Comparison of ENCODE assay signal across 8 mouse cellular contexts in the genomic region with DNA sequence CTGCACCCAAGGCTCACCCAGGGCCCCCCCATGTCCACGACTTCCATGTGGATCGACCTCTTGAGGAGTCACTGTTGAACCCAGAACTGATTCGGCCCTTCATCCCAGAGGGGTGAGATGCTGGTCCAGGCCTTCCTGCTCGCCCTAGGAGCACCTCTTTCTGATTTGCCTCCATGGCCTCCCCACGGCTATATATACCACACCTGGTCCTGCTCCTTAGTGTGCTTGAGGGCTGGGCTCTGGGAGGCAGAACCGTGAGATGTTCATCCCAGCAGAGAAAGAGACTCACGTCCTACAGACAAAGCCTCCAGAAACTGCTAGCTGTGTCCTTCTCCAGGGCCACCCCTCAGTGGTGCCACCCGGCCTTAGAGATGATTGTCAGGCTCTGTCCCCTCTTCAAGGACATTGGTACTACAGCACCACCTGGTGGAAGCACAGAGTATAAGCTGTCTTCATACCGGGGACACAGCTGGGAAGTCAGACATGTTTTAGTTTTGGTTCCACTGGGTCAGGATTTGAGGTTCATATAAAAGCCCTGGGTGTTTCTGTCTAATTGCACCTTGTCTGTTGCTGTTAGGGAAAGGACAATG. TPM values are rescaled to one million over a fixed set of nuclear protein-coding genes. Genes with fewer than 3 reads are reported as not detected.
A peak's percentile ranks its signal among the peaks of the same experiment; 100 is the strongest.
DNase-seq lines count a peak whose midpoint lies in the region; ATAC-seq lines count a peak whose summit lies in the region.

No protein-coding gene starts in this region.

- peak; percentile 95 for ATAC-seq in granulocyte monocyte progenitor cell, adult 5-6 weeks (replicated peaks; ENCODE audit: poor library complexity, severe bottlenecking)
- ATAC-seq in limb, embryonic 11.5 days (ENCODE audit: insufficient number of reproducible peaks, low FRiP score, low TSS enrichment, low read depth), result peak; percentile 12; the same call in 1 of the 2 replicates
- ATAC-seq in midbrain, embryonic 14.5 days (ENCODE audit: low FRiP score, low TSS enrichment), result peak; percentile 67; the same call in 1 of the 2 replicates

- no peaks in the 10 kb centered on the region for H3K4me1 ChIP-seq in limb, embryonic 11.5 days (ENCODE audit: control insufficient read depth, insufficient read depth, low read length)
- H3K4me1 ChIP-seq in midbrain, embryonic 14.5 days (ENCODE audit: control insufficient read depth, insufficient read depth, low read length), result no peaks in the 10 kb centered on the region

- no peak overlapping the region for H3K4me2 ChIP-seq in limb, embryonic 11.5 days (ENCODE audit: low read depth, severe bottlenecking)
- no peak overlapping the region for H3K4me2 ChIP-seq in midbrain, embryonic 14.5 days (ENCODE audit: low read length)

- H3K9ac ChIP-seq in limb, embryonic 11.5 days (ENCODE audit: low read length), result no peak overlapping the region
- no peak overlapping the region for H3K9ac ChIP-seq in midbrain, embryonic 14.5 days (replicated peaks; ENCODE audit: low read length)

- peak; percentile 33 for DNase-seq in 3134 (ENCODE audit: extremely low read depth, insufficient read length, low spot score)
- peak; percentile 72 to 92 for DNase-seq in adrenal gland, adult (ENCODE audit: inconsistent age in 2 of 2, low spot score in 1 of 2)
- DNase-seq in embryo, embryonic 10.5 days (ENCODE audit: low spot score), result peak; percentile 81
- DNase-seq in kidney, adult 18-20 months, result peak; percentile 71
- DNase-seq in limb, embryonic 11.5 days (ENCODE audit: low spot score), result peak; percentile 73
- peak; percentile 85 for DNase-seq in midbrain, embryonic 14.5 days
- peak; percentile 46 for DNase-seq in spleen, adult 12 weeks (ENCODE audit: low spot score)

- H3K36me3 ChIP-seq in limb, embryonic 11.5 days (ENCODE audit: control insufficient read depth, insufficient read depth, low read length), result no peaks in the 10 kb centered on the region; the same call in 1 of the 2 replicates
- no peaks in the 10 kb centered on the region for H3K36me3 ChIP-seq in midbrain, embryonic 14.5 days (ENCODE audit: control insufficient read depth, insufficient read depth, low read length)

- H3K27me3 ChIP-seq in limb, embryonic 11.5 days (ENCODE audit: control insufficient read depth, insufficient read depth, low read length), result no peaks in the 10 kb centered on the region
- no peaks in the 10 kb centered on the region for H3K27me3 ChIP-seq in midbrain, embryonic 14.5 days (ENCODE audit: control insufficient read depth, insufficient read depth, low read length)

- no peaks in the 10 kb centered on the region for H3K9me3 ChIP-seq in limb, embryonic 11.5 days (ENCODE audit: control insufficient read depth, low read length)
- H3K9me3 ChIP-seq in midbrain, embryonic 14.5 days (ENCODE audit: control insufficient read depth, low read length), result no peaks in the 10 kb centered on the region

- no peak overlapping the region for H3K27ac ChIP-seq in limb, embryonic 11.5 days (replicated peaks; ENCODE audit: low read depth, low read length)
- no peak overlapping the region for H3K27ac ChIP-seq in midbrain, embryonic 14.5 days (replicated peaks; ENCODE audit: low read depth, low read length)

- 53% methylated on average over 9 of the region's 9 CpGs for WGBS in limb, embryonic 11.5 days
- 58% methylated on average over 9 of the region's 9 CpGs for WGBS in midbrain, embryonic 14.5 days

- no peak overlapping the region for H3K4me3 ChIP-seq in limb, embryonic 11.5 days (ENCODE audit: low read depth, low read length)
- no peak overlapping the region for H3K4me3 ChIP-seq in midbrain, embryonic 14.5 days (replicated peaks; ENCODE audit: low read depth, low read length)

RNA-seq across cellular contexts. Expression of a gene that starts 6.8 kb away (rescaled TPM):
- total RNA-seq in granulocyte monocyte progenitor cell, adult 5-6 weeks (2014; fragmentation: Nextera tagmentation), result 1.5 and 4.1 TPM in 2 replicates
- 2.5 and 3.3 TPM in 2 replicates for total RNA-seq in granulocyte monocyte progenitor cell, adult 5-6 weeks (2017)
- 10.8 and 11.2 TPM in 2 replicates for polyA plus RNA-seq in limb, embryonic 11.5 days (2014; fragmentation: Nextera tagmentation; extraction: Ambion mirVana)
- 20.2 and 22.0 TPM in 2 replicates for polyA plus RNA-seq in midbrain, embryonic 14.5 days (2014; fragmentation: Nextera tagmentation; extraction: Ambion mirVana)

RNA-seq across cellular contexts. Expression of a gene that starts 58.6 kb away (rescaled TPM):
- not detected in 2 replicates for total RNA-seq in granulocyte monocyte progenitor cell, adult 5-6 weeks (2014; fragmentation: Nextera tagmentation)
- total RNA-seq in granulocyte monocyte progenitor cell, adult 5-6 weeks (2017), result not detected in 2 replicates
- not detected in 2 replicates for polyA plus RNA-seq in limb, embryonic 11.5 days (2014; fragmentation: Nextera tagmentation; extraction: Ambion mirVana)
- polyA plus RNA-seq in midbrain, embryonic 14.5 days (2014; fragmentation: Nextera tagmentation; extraction: Ambion mirVana), result not detected in 2 replicates

Comparison
In these comparisons a context has a peak if more than half of its experiments do, and no peak if none do; other contexts are left out.
1. DNase-seq: peak in every context shown above with its lines; median percentile 85 in midbrain, embryonic 14.5 days; 82 in adrenal gland, adult; 81 in embryo, embryonic 10.5 days; 73 in limb, embryonic 11.5 days; 71 in kidney, adult 18-20 months; 46 in spleen, adult 12 weeks; 33 in 3134.
2. ATAC-seq: peak in every context shown above with its lines; median percentile 95 in granulocyte monocyte progenitor cell, adult 5-6 weeks; 67 in midbrain, embryonic 14.5 days; 12 in limb, embryonic 11.5 days.